Mouse (Mus musculus) lung, embryonic 15.5 days (tissue): Measurements from ENCODE around the gene Pla2g1b. TPM values are rescaled to one million over a fixed set of nuclear protein-coding genes. Genes with fewer than 3 reads are reported as not detected.

Experiments used
- ATAC-seq: fragments of 200-750 bp; cut with Nextera tagmentation; 2 replicates; pipeline ENCODE4 v1.8.0; 2017; ENCODE audit warnings: moderate number of reproducible peaks, borderline replicate concordance; ENCODE audit not compliant: low FRiP score, low TSS enrichment; ENCODE audit errors: extremely low read depth
- H3K27ac ChIP-seq: fragments of 300-500 bp; sonication (generic); 2 replicates; pipeline ENCODE4 v1.5.1; 2015; ENCODE audit warnings: moderate library complexity, mild to moderate bottlenecking, inconsistent platforms
- H3K27me3 ChIP-seq: fragments of 300-500 bp; sonication (generic); 2 replicates; pipeline ENCODE4 v1.6.1; 2015; ENCODE audit warnings: inconsistent platforms
- H3K36me3 ChIP-seq: fragments of 300-500 bp; sonication (generic); 2 replicates; pipeline ENCODE4 v1.6.1; 2015; ENCODE audit warnings: inconsistent platforms
- H3K4me1 ChIP-seq: fragments of 300-500 bp; sonication (generic); 2 replicates; pipeline ENCODE4 v1.6.1; 2015; ENCODE audit warnings: inconsistent platforms
- H3K4me2 ChIP-seq: fragments of 300-500 bp; sonication (generic); 2 replicates; pipeline ENCODE4 v1.6.1; 2015; ENCODE audit warnings: inconsistent platforms, mild to moderate bottlenecking, moderate library complexity
- H3K4me3 ChIP-seq: fragments of 300-500 bp; sonication (generic); 2 replicates; pipeline ENCODE4 v1.5.1; 2015; ENCODE audit warnings: mild to moderate bottlenecking, inconsistent platforms
- H3K9ac ChIP-seq: fragments of 300-500 bp; sonication (generic); 2 replicates; pipeline ENCODE4 v1.6.1; 2015; ENCODE audit warnings: inconsistent platforms
- H3K9me3 ChIP-seq: fragments of 300-500 bp; sonication (generic); 2 replicates; pipeline ENCODE4 v1.6.1; 2016; ENCODE audit warnings: inconsistent platforms
- WGBS: fragments of 180-500 bp; shearing (Covaris S2); methylation state at CpG from one replicate; pipeline ENCODE4 v1.1.7; 2015; 5-methylcytosine and 5-hydroxymethylcytosine counted together
- polyA plus RNA-seq: library from polyadenylated mRNA; unstranded; fragments of >200 nt; fragmentation: Nextera tagmentation; extraction: Ambion mirVana; gene quantifications from 2 replicates; pipeline ENCODE4 v1.2.1, GENCODE M21; 2015

Gene Pla2g1b
- 4.7 and 7.0 TPM in 2 replicates for polyA plus RNA-seq

DNA sequence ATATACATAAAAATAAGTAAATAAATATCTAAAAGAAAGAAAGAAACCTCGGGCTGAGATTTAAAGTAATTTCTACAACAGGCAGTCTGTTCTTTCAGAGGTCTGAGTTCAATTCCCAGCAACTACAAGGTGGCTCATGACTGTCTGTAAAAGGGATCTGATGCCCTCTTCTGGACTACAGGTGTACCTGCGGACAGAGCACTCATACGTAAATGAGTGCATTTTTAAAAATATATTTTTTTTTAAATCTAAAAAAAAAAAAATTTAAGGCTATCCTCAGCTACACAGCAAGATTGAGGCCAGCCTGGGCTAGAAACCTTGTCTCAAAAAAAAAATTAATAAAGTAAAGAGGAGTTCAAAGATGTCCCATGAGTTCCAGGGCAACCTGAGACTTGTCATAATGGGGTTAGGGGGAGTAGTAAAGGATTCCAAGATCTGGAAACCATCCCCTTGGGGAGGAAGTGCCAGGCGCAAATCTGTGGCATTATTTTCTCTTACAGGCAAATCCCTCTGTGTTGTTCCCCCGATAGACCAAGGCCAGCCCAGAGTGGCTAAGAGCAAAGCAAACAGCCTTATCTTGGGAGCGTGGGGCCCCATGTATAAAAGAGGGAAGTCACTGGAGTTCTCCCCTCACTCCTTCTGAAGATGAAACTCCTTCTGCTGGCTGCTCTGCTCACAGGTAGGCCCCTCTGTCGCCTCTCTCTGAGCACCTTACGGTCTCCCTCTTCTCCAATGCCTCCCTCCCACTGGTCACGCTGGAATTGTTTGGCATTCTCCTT is at the start of gene Pla2g1b:
Gene Pla2g1b, plus strand, starts transcription at position 621 of the 779 bp plus-strand sequence.
- Histone ChIP-seq H3K27me3 (no peaks in the 10 kb centered on the region), H3K4me1 (0 out of 2 replicates have a peak, but pooled peaks cover 8% of the 10 kb centered on the region), H3K4me3 (no peak within 1 kb of the TSS), H3K9ac (no peak within 1 kb of the TSS), H3K9me3 (no peaks in the 10 kb centered on the region), H3K4me2 (no peak within 1 kb of the TSS), H3K27ac (peak within 1 kb of the TSS; percentile 8; the same call in 1 of the 2 replicates), H3K36me3 (no peaks in the 10 kb centered on the region)
- WGBS = 29% methylated on average over 9 of the region's 9 CpGs
- ATAC-seq = 0 out of 2 replicates have a peak, but pooled peaks have one; percentile 47

DNA sequence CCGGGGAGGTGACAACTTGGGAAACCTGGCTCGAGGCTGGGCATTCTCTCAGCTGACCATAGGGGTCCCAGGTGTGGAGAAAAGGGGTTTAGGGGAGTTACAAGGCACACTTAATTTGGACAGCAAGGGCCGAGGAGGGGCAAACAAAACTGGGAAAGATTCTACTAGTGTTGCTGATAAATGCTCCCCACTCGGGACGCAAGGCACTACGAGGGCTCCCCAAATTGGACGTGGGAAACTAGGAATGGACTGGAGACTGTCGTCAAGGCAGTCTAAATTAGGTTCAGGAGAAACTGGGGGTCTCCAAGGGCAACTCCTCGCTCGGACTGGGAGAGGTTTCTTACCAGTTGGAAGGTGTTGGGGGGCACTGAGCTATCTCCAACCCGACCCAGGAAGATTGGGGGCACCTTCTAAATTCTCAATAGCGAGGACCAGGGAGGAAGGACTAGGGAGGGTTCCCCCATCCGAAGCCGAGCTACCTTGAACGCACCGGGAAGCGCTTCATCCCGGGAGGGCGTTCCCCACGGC is 37.2 kb upstream of the Pla2g1b start:
- Histone ChIP-seq H3K4me2 (peak overlapping the region; percentile 94), H3K4me1 (peaks cover 23% of the 10 kb centered on the region), H3K9me3 (no peaks in the 10 kb centered on the region), H3K4me3 (peak overlapping the region; percentile 97), H3K36me3 (no peaks in the 10 kb centered on the region), H3K9ac (peak overlapping the region; percentile 95), H3K27ac (no peak overlapping the region), H3K27me3 (peaks cover 32% of the 10 kb centered on the region)
- WGBS = 2% methylated on average over 20 of the region's 20 CpGs
- no peak for ATAC-seq

DNA sequence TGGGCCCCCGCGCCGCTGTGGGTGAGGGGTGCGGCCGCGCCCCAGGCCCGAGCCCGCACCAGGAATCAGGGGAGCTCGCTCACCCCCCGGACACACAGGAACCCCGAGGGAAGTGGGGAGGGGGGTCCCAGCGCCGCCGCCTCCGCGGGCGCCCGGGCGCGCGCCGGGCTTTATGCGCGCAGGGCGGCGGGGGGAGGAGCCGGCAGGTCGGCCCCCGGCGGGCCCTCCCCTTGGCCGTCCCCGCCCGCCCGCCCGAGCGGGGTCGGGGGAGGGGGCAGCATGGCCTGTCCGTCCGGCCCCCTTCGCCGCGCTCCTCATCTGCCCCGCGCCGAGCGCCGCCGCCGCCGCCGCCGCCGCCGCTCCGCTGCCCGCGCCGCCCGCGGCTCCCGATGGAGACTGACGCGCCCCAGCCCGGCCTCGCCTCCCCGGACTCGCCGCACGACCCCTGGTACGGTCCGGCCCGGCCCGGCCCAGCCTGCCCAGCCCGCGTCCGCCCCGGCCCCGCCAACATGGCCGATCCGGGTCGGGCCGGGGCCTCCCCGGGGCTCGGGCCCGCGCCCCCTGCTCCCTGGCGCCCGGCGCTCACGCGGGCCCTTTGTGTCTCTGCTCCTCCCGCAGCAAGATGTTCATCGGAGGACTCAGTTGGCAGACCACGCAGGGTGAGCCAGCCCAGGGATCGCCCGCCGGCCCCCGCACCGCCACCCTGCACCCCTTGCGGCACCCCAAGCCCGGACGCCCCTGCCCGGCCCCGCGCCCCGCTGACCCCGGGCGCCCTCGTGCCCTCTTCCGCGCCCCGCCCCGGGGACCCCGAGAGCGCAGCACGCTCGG is 36.5 kb upstream of the Pla2g1b start, which contains the start of gene Msi1:
Gene Msi1, plus strand, starts transcription at position 241 of the 828 bp plus-strand sequence.
- H3K27ac ChIP-seq = peak within 1 kb of the TSS; percentile 55

DNA sequence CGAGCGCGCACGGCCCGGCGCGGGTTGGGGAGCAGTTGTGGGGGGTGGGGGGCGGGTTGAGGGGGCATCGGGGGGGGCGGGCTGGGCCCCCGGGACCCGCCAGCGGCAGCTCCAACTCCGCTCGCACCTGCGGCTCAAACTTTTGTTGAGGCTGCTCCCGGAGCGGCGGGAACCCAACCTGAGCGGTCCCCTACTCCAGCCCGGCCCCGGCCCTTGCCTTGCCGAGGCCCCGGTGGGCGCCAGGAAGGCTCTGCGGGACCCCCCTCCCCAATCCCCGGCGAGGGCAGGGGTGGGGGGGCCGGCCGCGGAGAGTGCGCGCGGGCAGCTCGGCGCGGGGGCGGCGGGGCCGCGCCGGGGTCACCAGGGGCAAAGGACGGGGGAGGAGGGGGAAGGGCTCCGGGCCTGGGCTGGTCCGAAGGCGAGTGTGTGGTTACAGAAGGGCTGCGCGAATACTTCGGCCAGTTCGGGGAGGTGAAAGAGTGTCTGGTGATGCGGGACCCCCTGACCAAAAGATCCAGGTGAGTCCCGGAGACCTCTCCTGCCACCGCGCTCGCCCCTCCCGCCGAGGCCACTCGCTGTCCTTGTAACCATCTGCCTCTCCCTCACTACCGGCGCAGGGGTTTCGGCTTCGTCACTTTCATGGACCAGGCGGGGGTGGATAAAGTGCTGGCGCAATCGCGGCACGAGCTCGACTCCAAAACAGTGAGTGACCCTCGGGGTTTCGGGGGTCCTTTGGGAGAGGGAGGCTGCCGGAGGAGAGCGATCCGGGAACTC is 35.7 kb upstream of the Pla2g1b start:
- Histone ChIP-seq H3K36me3 (no peaks in the 10 kb centered on the region), H3K9me3 (no peaks in the 10 kb centered on the region), H3K4me3 (peak overlapping the region; percentile 97), H3K9ac (peak overlapping the region; percentile 95), H3K27ac (peak overlapping the region; percentile 55), H3K27me3 (peaks cover 32% of the 10 kb centered on the region), H3K4me1 (peaks cover 25% of the 10 kb centered on the region), H3K4me2 (peak overlapping the region; percentile 94)
- peak; percentile 30; the same call in 1 of the 2 replicates for ATAC-seq
- under 1% methylated on average over 53 of the region's 73 CpGs for WGBS

More for the DNA sequence above, 36.5 kb upstream of the Pla2g1b start, which contains the start of gene Msi1:
- Histone ChIP-seq H3K27me3 (peaks cover 32% of the 10 kb centered on the region), H3K9me3 (no peaks in the 10 kb centered on the region), H3K4me2 (peak within 1 kb of the TSS; percentile 94), H3K9ac (peak within 1 kb of the TSS; percentile 95), H3K4me1 (peaks cover 23% of the 10 kb centered on the region), H3K4me3 (peak within 1 kb of the TSS; percentile 97), H3K36me3 (no peaks in the 10 kb centered on the region)
- ATAC-seq = peak; percentile 84
- WGBS = under 1% methylated on average over 54 of the region's 117 CpGs

DNA sequence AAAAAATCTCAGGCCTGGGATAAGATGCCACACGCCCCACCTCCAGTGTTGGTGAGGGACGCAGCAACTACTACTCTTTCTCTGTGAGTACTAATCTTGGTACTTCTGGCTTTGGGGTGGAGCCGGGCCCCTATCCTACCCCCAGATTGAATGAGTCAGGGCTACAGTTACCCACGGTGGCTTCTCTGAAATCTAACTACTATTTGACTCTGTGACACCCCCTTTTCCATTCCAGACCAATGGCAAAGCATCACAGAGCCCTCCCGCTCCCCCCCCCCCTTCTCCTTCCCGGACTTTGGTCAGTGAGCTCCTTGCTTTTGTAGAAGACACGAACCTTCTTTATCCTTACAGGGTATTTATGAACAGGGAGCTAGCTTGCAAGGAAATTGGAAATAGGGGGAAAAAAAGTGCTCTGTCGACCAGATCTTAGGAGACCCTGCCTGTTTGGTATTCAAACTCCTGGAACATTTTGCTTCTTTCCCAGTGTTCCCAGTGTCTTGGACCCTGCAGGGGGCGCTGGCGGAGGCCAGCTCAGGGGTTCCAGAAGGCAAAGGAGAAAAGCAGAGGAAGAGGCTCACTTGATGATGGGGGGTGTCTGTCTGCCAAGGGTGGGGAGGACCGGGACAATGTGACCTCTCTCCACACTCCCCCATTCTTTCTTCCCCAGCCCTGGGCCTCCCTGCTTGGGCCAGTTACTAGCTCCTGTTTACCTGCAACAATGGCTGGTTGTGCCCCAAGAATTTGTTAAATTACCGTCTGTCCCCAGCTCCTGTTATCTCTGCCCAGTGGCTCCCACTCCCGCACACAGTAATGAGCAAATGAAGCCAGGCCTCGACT is 34.8 kb upstream of the Pla2g1b start:
- 15% methylated on average over 14 of the region's 14 CpGs for WGBS
- Histone ChIP-seq H3K4me1 (peaks cover 34% of the 10 kb centered on the region), H3K27ac (no peak overlapping the region), H3K4me2 (peak overlapping the region; percentile 94), H3K4me3 (peak overlapping the region; percentile 97), H3K9ac (peak overlapping the region; percentile 95; the same call in 1 of the 2 replicates), H3K9me3 (no peaks in the 10 kb centered on the region), H3K27me3 (peaks cover 32% of the 10 kb centered on the region), H3K36me3 (no peaks in the 10 kb centered on the region)
- ATAC-seq = no peak

DNA sequence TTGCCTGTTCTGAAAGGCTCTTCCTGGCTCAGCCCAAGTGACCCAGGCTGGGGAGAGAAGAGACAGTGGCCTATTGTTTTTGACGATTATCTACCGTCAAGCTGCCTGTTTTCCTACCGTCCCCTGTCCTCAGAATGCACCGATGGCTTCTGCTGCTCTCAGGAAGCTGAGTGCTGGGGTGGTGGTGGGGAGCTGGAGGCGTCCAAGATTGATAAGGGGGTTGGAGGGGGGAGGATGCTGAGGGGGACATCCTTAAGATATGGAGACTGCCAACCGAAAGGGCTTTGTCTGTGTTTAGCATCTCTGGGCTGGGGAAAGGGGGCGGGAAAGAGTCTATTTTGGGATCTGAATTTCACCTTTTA is 34.2 kb upstream of the Pla2g1b start:
- WGBS = 28% methylated on average over 7 of the region's 7 CpGs
- Histone ChIP-seq H3K4me2 (peak overlapping the region; percentile 94; the same call in 1 of the 2 replicates), H3K27ac (no peak overlapping the region), H3K9me3 (no peaks in the 10 kb centered on the region), H3K4me1 (peaks cover 40% of the 10 kb centered on the region), H3K36me3 (no peaks in the 10 kb centered on the region), H3K9ac (no peak overlapping the region), H3K4me3 (no peak overlapping the region), H3K27me3 (peaks cover 28% of the 10 kb centered on the region)
- no peak for ATAC-seq

DNA sequence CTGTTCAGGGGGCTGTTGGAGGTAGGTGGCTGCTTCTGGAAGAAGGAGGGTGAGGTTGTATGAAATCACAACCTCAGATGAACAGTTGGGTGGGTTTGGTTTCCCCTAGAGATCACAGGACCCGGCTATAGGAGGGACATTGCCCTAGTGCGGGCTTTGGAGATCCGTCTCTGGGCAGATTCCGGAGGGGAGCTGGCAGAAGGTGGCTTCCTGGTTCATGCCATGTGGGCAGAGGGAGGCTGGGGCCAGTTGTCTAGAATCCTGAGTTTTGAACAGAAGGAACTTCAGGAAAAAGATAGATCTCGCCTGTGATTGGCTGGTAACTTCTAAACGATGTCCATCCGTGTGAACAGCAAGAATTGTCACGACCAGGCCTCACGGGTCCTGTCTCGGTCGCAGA is 33.7 kb upstream of the Pla2g1b start:
- Histone ChIP-seq H3K4me3 (no peak overlapping the region), H3K36me3 (no peaks in the 10 kb centered on the region), H3K9me3 (no peaks in the 10 kb centered on the region), H3K9ac (no peak overlapping the region), H3K27ac (no peak overlapping the region), H3K27me3 (peaks cover 23% of the 10 kb centered on the region), H3K4me1 (peaks cover 42% of the 10 kb centered on the region), H3K4me2 (no peak overlapping the region)
- ATAC-seq = no peak
- 75% methylated on average over 11 of the region's 11 CpGs for WGBS

DNA sequence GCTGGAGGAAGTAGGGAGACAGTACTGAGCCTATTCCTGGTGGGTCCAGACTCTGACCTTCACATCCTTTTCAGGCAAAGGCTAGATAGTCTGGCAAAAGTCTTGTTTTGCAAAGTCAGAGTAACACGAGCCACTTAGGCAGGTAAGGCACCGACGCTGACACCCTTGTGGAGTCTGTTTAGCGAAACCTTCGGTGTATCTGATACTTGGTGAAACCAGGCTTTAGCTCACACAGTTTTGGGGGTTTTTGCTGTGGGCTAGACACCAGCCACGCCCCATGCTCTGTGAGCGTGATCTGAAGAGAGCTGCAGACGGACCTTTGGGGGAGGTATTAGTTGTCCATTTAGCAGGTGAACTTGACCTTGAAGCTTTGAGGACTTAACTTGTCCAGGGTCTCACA is 32.9 kb upstream of the Pla2g1b start:
- H3K4me3 ChIP-seq = no peak overlapping the region
- H3K36me3 ChIP-seq = no peaks in the 10 kb centered on the region
- no peak overlapping the region for H3K9ac ChIP-seq
- peaks cover 15% of the 10 kb centered on the region for H3K27me3 ChIP-seq
- H3K4me1 ChIP-seq = peaks cover 42% of the 10 kb centered on the region
- no peak overlapping the region for H3K4me2 ChIP-seq
- ATAC-seq = no peak
- no peaks in the 10 kb centered on the region for H3K9me3 ChIP-seq
- H3K27ac ChIP-seq = no peak overlapping the region
- 83% methylated on average over 8 of the region's 8 CpGs for WGBS

DNA sequence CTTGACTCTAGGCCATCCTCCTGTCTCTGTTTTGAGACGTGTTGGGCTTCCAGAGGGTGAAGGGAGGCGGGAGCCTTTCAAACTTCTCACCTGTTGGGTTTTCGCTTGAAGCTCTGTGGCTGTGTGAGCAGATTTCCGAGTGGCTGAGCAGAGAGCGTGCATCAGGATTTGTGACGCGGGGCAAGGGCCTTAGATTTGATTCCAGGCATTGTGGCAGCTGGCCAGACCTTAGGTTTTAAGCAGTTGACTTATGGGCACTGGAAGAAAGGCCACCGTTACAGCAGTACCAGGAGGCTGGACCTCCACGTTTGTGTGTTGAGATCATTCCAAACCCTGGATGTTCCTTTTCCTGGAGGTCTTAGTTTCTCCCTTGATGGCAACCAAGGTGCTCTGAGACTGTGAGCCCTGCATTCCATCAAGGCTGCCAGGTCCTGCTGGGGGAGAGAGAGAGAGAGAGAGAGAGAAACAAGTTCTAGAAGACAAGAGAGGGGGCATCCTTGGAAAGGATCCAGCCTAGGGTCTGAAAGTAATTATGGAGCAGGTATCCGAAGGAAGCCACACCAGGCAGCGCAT is 31.7 kb upstream of the Pla2g1b start:
- no peak for ATAC-seq
- Histone ChIP-seq H3K9ac (no peak overlapping the region), H3K4me2 (no peak overlapping the region), H3K27me3 (0 out of 2 replicates have a peak, but pooled peaks cover 4% of the 10 kb centered on the region), H3K27ac (no peak overlapping the region), H3K4me1 (peaks cover 34% of the 10 kb centered on the region), H3K36me3 (peaks cover 4% of the 10 kb centered on the region; the same call in 1 of the 2 replicates), H3K9me3 (no peaks in the 10 kb centered on the region), H3K4me3 (no peak overlapping the region)
- 64% methylated on average over 11 of the region's 11 CpGs for WGBS
